Mouse (Mus musculus): ENCODE measurements at regions not wholly inside any gene's neighbourhood (a gene's known extent, or its start where the extent isn't known, plus 50 kb on each side); places are given as distances from the start of the nearest gene placed in this dataset.
"Not testable (repeated sequence)": the region's sequence is repeated elsewhere in the genome, so short reads cannot be mapped to it uniquely, and the experiment has no call there.

DNA sequence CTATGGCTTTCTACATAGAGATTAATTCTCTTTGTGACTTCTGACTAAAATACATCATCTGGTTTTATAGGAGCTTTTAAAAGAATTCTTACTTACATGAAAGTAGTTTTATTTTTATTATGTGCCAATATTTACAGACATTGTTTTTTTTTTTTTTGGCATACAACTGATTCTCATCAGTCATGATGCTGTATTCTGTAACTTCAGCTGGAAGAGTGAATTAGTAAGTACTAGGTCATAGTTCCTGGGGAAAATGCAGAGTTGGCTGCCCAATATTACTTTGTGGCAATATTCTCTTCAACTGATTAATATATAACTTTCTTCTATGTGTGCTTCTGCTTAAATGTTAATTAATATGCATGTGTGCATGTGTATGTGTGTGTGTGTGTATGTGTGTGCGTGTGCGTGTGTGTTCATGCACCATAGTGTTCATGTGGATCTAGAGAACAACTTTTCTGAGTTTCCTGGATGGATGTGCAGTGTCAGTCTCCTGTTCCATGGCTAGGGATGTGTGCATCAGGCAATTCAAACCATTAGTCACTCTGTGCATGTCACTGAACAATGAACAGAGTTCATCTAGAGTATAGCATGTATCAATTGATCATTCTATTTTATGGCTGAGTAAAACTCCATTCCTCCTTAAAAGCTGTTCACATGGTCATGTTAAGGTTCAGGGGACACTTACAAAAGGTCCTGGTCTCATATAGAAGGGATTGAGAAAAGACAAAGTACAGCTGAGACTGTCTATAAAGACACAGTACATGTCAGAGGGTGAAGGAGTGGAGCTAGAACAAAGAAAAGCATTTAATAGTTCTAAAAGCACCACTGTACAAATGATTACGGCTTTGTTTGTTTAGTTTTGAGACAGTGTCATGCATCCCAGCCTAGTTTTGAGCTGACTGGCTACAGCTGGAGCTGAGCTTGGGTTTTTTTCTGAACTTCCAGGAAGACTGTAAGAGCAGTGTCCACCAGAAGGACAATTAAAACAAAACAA is 431.8 kb downstream of the Lmo7 start:
- no peak for DNase-seq (ENCODE audit: low read depth in 1 of 2, low spot score in 2 of 2)
- 91% methylated on average over 3 of the region's 3 CpGs for WGBS
- TF ChIP-seq CTCF (IDR thresholded peaks at IDR 0.05; ENCODE audit: extremely low read depth, insufficient read depth, insufficient read length, insufficient replicate concordance) = no peak
- no peak for TF ChIP-seq POLR2A (IDR thresholded peaks at IDR 0.05; ENCODE audit: low read depth, low read length)
- Histone ChIP-seq H3K27me3 (ENCODE audit: control insufficient read depth, insufficient read depth, low read length) (no peaks in the 10 kb centered on the region), H3K36me3 (ENCODE audit: control insufficient read depth, insufficient read depth, low read length) (no peaks in the 10 kb centered on the region), H3K4me1 (ENCODE audit: control insufficient read depth, insufficient read depth, insufficient read length) (no peaks in the 10 kb centered on the region), H3K27ac (ENCODE audit: insufficient read depth, low read length) (no peak overlapping the region), H3K4me3 (ENCODE audit: extremely low read depth, insufficient read depth, insufficient read length) (no peak overlapping the region)

DNA sequence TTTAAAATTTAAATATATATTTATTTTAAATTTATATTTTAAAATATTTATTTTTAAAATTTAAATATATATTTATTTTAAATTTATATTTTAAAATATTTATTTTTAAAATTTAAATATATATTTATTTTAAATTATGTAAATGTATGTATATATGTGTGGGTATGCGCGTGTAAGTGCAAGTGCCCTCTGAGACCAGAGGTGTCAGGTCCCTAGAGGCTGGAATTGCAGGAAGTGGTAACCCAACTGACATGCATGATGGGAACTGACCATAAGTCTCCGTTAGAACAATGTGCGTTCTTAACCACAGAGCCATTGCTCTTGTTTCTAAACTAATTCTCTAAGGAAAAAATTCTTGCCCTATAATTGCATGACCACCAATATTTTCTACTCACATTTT is 420.7 kb downstream of the Lmo7 start:
- not testable (repeated sequence) for H3K27me3 ChIP-seq (ENCODE audit: control insufficient read depth, insufficient read depth, low read length); DNase-seq (ENCODE audit: low read depth in 1 of 2, low spot score in 2 of 2); H3K36me3 ChIP-seq (ENCODE audit: control insufficient read depth, insufficient read depth, low read length); H3K27ac ChIP-seq (ENCODE audit: insufficient read depth, low read length); H3K4me3 ChIP-seq (ENCODE audit: extremely low read depth, insufficient read depth, insufficient read length); H3K4me1 ChIP-seq (ENCODE audit: control insufficient read depth, insufficient read depth, insufficient read length)
- 68% methylated on average over 4 of the region's 4 CpGs for WGBS

DNA sequence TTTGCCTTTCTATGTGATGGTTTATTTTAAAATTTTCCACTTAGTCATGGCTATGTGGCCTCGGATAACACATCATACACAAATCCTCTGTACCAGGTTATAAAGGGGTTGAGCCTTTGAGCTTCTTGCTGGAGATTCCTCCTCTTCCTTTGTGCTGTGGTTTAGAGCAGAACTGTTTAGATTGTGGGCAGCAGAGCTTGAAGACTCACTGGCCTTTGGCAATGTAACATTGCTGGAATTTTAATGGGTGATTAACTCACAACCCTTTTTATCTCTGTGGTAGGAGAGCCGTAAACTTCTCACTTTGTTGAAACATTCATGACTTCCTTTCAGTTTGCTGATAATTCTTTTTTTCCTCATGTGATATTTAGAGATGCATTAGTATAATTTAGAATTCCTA is 413.0 kb downstream of the Lmo7 start:
- Histone ChIP-seq H3K4me3 (ENCODE audit: extremely low read depth, insufficient read depth, insufficient read length) (no peak overlapping the region), H3K27me3 (ENCODE audit: control insufficient read depth, insufficient read depth, low read length) (no peaks in the 10 kb centered on the region), H3K36me3 (ENCODE audit: control insufficient read depth, insufficient read depth, low read length) (no peaks in the 10 kb centered on the region), H3K27ac (ENCODE audit: insufficient read depth, low read length) (no peak overlapping the region), H3K4me1 (ENCODE audit: control insufficient read depth, insufficient read depth, insufficient read length) (no peaks in the 10 kb centered on the region)
- 47% methylated on average over 2 of the region's 2 CpGs for WGBS
- DNase-seq (ENCODE audit: low read depth in 1 of 2, low spot score in 2 of 2) = no peak
- TF ChIP-seq POLR2A (IDR thresholded peaks at IDR 0.05; ENCODE audit: low read depth, low read length) (no peak), CTCF (IDR thresholded peaks at IDR 0.05; ENCODE audit: extremely low read depth, insufficient read depth, insufficient read length, insufficient replicate concordance) (no peak)

DNA sequence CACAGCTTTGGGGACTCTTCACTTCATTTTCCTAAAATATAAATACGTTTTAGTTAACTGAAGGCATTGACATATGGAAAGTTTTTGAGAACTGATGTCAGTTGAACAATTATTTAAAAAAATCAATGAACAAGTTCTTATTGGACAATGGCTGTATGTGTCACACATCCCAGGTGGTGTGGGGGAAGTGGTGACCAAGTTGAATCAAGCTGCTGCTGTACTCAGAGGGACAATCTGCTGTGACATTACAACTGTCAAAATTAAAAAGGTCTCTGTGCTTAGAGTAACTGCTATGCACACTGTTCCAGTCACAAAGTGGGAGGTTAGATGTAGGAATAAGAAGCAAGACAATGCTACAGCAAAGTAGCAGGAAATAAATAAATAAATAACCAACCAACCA is 409.2 kb downstream of the Lmo7 start:
- Histone ChIP-seq H3K36me3 (ENCODE audit: control insufficient read depth, insufficient read depth, low read length) (no peaks in the 10 kb centered on the region), H3K4me1 (ENCODE audit: control insufficient read depth, insufficient read depth, insufficient read length) (no peaks in the 10 kb centered on the region), H3K27ac (ENCODE audit: insufficient read depth, low read length) (no peak overlapping the region), H3K27me3 (ENCODE audit: control insufficient read depth, insufficient read depth, low read length) (no peaks in the 10 kb centered on the region), H3K4me3 (ENCODE audit: extremely low read depth, insufficient read depth, insufficient read length) (no peak overlapping the region)
- WGBS = 94% methylated on average over 1 of the region's 1 CpGs
- no peak for DNase-seq (ENCODE audit: low read depth in 1 of 2, low spot score in 2 of 2)
- no peak for TF ChIP-seq POLR2A (IDR thresholded peaks at IDR 0.05; ENCODE audit: low read depth, low read length)
- TF ChIP-seq CTCF (IDR thresholded peaks at IDR 0.05; ENCODE audit: extremely low read depth, insufficient read depth, insufficient read length, insufficient replicate concordance) = no peak

DNA sequence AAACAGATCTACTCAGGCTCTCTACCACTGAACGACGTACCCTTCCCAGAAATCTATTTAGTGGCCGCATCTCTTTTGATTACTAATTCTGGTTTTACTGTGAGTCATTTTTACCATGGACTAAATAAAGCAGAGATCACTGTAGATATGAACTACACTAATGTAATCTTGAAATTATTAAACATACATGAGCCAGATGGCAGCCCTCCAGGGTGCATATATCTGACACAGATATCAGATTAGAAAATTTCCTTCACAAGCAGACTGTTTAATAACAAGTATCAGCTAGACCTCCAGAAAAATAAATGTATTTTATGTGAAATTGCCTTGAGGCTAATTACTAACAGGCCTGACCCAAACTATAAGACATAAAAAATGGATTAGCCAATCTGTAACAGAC is 388.4 kb downstream of the Lmo7 start:
- no peak overlapping the region for H3K4me3 ChIP-seq (ENCODE audit: extremely low read depth, insufficient read depth, insufficient read length)
- no peaks in the 10 kb centered on the region for H3K4me1 ChIP-seq (ENCODE audit: control insufficient read depth, insufficient read depth, insufficient read length)
- TF ChIP-seq POLR2A (IDR thresholded peaks at IDR 0.05; ENCODE audit: low read depth, low read length) = no peak
- H3K36me3 ChIP-seq (ENCODE audit: control insufficient read depth, insufficient read depth, low read length) = no peaks in the 10 kb centered on the region
- DNase-seq (ENCODE audit: low read depth in 1 of 2, low spot score in 2 of 2) = no peak
- no peaks in the 10 kb centered on the region for H3K27me3 ChIP-seq (ENCODE audit: control insufficient read depth, insufficient read depth, low read length)
- WGBS = 92% methylated on average over 3 of the region's 3 CpGs
- H3K27ac ChIP-seq (ENCODE audit: insufficient read depth, low read length) = no peak overlapping the region

DNA sequence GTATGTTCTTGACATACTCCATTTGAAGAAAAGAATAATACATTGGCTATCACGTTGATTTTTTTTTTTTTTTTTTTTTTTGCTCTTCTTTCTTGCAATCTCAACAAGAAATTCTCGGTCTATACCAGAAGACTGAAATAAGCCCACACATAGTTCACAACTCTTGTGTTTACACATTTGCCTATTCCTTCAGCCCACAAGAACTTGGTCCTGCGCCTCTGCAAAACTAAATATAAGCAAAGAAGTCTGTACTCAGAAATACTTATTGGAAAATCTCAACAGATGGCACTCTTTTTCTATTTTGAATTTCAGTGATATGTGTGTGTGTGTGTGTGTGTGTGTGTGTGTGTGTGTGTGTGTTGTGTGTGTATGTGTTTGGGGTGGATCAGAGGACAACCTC is 376.4 kb downstream of the Lmo7 start:
- Histone ChIP-seq H3K4me3 (ENCODE audit: extremely low read depth, insufficient read depth, insufficient read length) (no peak overlapping the region), H3K27ac (ENCODE audit: insufficient read depth, low read length) (no peak overlapping the region), H3K27me3 (ENCODE audit: control insufficient read depth, insufficient read depth, low read length) (no peaks in the 10 kb centered on the region), H3K4me1 (ENCODE audit: control insufficient read depth, insufficient read depth, insufficient read length) (no peaks in the 10 kb centered on the region), H3K36me3 (ENCODE audit: control insufficient read depth, insufficient read depth, low read length) (no peaks in the 10 kb centered on the region)
- TF ChIP-seq POLR2A (IDR thresholded peaks at IDR 0.05; ENCODE audit: low read depth, low read length) (no peak), CTCF (IDR thresholded peaks at IDR 0.05; ENCODE audit: extremely low read depth, insufficient read depth, insufficient read length, insufficient replicate concordance) (no peak)
- no peak for DNase-seq (ENCODE audit: low read depth in 1 of 2, low spot score in 2 of 2)
- 83% methylated on average over 3 of the region's 3 CpGs for WGBS

DNA sequence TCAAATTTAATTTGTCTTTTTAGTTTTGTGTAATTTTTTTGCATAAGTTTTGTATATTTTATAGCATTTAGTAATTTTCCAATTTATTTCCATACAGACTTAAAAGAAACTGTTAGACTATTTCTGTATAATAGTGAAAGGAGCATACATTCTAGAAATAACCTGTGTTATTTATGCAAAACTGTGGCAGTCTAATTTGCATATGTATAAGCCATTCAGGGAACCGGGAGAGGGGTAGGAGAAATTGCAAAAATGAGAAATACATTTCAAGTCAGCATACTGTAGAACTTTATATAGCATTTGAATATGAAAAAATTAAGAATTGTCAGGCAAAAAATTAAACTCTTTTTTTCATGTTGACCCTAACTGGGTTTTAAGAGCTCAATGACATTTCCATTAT is 364.3 kb downstream of the Lmo7 start:
- H3K27me3 ChIP-seq (ENCODE audit: control insufficient read depth, insufficient read depth, low read length) = no peaks in the 10 kb centered on the region
- DNase-seq (ENCODE audit: low read depth in 1 of 2, low spot score in 2 of 2) = no peak
- H3K36me3 ChIP-seq (ENCODE audit: control insufficient read depth, insufficient read depth, low read length) = no peaks in the 10 kb centered on the region
- TF ChIP-seq CTCF (IDR thresholded peaks at IDR 0.05; ENCODE audit: extremely low read depth, insufficient read depth, insufficient read length, insufficient replicate concordance) (no peak), POLR2A (IDR thresholded peaks at IDR 0.05; ENCODE audit: low read depth, low read length) (no peak)
- H3K27ac ChIP-seq (ENCODE audit: insufficient read depth, low read length) = no peak overlapping the region
- 69% methylated on average over 1 of the region's 1 CpGs for WGBS
- H3K4me1 ChIP-seq (ENCODE audit: control insufficient read depth, insufficient read depth, insufficient read length) = no peaks in the 10 kb centered on the region
- no peak overlapping the region for H3K4me3 ChIP-seq (ENCODE audit: extremely low read depth, insufficient read depth, insufficient read length)
